Mouse (Mus musculus) heart, adult 8-10 months (tissue): ENCODE data around the gene Slc25a16. TPM values are rescaled to one million over a fixed set of nuclear protein-coding genes. Genes with fewer than 3 reads are reported as not detected.

Experiments
- total RNA-seq, 4 experiments: library from RNA; stranded (reverse); gene quantifications; 2 replicates each; pipeline ENCODE4 v1.2.4; 2022

The Slc25a16 gene
- total RNA-seq, 4 experiments from 2014 or later = 23.4 to 29.5 (median 23.9) TPM

Other genes starting within 250 kb of the Slc25a16 start
- under 1 TPM; 0.60 to 0.95 (median 0.77) TPM for gene Stox1, start 194.5 kb upstream of the Slc25a16 start, total RNA-seq
- gene Ccar1, start 128.3 kb upstream of the Slc25a16 start, total RNA-seq = 10 to 100 TPM; 43.1 to 52.2 (median 47.1) TPM
- 1 to 10 TPM; 4.2 to 8.8 (median 6.8) TPM for gene Tet1, start 11.6 kb upstream of the Slc25a16 start, total RNA-seq
- gene Dna2, start 26.4 kb downstream of the Slc25a16 start, total RNA-seq = under 1 TPM; 0.38 to 0.66 (median 0.57) TPM
- gene Rufy2, start 59.6 kb downstream of the Slc25a16 start, total RNA-seq = 10 to 100 TPM in 2 of 4 experiments, 1 to 10 TPM in 2; 6.4 to 10.8 (median 9.6) TPM
- 10 to 100 TPM; 28.4 to 38.8 (median 30.2) TPM for gene Hnrnph3, start 103.6 kb downstream of the Slc25a16 start, total RNA-seq
- gene Pbld2, start 103.7 kb downstream of the Slc25a16 start, total RNA-seq = 10 to 100 TPM in 2 of 4 experiments, 1 to 10 TPM in 2; 8.9 to 13.2 (median 10.3) TPM
- 1 to 10 TPM; 1.0 to 2.8 (median 2.0) TPM for gene Pbld1, start 139.5 kb downstream of the Slc25a16 start, total RNA-seq
- not detected for gene Atoh7, start 179.0 kb downstream of the Slc25a16 start, total RNA-seq